Mouse (Mus musculus) kidney, postnatal 4 days (tissue): Measurements from ENCODE around the gene Txnrd2.
A peak's percentile ranks its signal among the peaks of the same experiment; 100 is the strongest.

Experiments
- DNase-seq, 2 experiments: peaks; one replicate each; pipeline ENCODE4 v3.0.0; 2021; ENCODE audit warnings: mixed read lengths in 2 of 2

The Txnrd2 gene

DNA sequence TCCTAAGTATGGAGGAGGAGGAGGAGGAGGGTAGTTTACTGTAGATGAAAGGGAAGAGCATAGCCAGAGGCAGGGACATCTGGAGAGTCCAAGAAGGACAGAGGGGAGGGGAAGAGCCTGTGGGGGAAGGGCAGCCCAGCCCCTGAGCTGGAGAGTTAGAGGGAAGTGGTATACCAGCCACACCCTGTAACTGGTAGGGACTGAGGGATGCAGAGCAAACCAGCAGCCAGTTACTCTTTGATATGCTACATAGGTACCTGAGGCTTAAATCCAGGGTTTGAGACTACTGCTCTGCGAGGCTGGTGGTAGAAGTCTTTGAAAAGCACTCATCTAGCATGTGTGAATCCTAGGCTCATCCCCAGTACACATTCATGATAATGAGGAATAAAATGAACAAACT lies 64.7 kb downstream of the Txnrd2 start:
- DNase-seq = no peak

- peak in 1 of 2 experiments; percentile 28 for DNase-seq
These were observed 71.8 kb downstream of the Txnrd2 start for GRCm38 (mm10) chr16:18497865-18498515.

GRCm38 (mm10) chr16:18498558-18498990 lies 72.4 kb downstream of the Txnrd2 start, which contains the start of the genes Gnb1l and Rtl10:
Gene Gnb1l (plus strand): TSS chr16:18498713.
Gene Rtl10 (plus strand): TSS chr16:18498901.
- peak; percentile 98 for DNase-seq

DNA sequence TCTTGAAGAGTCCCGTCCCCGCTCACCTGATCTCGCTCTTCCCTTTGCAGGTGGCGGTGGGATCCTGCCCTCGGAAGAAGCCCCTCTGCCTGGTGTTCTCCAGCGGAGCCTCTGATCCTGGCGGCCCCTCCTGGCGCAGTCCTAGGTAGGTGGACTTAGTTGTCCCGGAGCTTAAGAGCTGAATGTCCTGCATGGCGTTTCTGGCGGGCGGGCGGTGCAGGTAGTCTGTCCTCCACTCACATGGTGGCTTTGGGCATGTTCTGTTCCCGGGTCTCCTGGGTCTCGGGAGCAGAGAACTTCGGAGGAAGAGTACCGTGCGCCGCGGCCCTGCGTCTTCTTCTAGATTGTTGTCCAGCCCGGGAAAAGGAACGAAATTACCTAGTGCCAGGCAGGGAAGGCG lies 72.8 kb downstream of the Txnrd2 start:
- DNase-seq = peak in 1 of 2 experiments; percentile 69

- DNase-seq = no peak
These were observed 75.3 kb downstream of the Txnrd2 start for GRCm38 (mm10) chr16:18501531-18501930.

DNA sequence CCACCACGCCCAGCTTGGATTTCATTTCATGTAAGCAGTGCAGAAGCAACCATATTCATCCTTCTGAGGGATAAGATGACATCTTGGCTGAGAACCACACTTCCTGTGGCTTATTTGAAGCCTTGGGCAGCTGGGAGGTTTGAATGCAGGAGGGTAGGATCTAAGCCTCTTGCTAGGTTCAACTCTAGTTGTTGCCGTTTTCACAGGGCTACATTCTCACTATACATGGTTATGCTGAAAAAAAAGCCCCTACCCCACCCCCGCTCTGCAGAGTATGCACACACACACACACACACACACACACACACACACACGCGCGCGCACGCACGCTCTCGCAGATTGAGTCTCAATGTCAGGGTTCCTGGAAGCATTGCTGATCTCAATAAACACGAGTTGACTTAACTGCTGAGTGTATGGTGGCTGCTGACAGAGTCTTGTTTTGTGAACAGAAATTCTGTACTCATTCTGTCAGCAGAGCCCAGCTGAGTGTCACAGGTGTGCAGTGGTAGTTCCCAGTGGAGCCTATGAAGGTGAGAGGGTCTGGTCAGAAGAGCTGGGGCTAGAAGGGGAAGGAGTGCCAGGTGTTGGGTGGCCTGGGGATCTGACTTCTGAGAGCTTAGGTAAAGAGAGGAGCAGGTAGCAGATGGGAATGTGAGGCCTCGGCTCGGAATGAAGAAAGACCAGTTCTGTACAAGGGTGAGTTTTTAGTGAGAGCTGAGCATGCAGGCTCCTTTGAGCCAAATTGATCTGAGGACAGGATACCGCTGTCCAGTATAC lies 77.6 kb downstream of the Txnrd2 start:
- no peak for DNase-seq

DNA sequence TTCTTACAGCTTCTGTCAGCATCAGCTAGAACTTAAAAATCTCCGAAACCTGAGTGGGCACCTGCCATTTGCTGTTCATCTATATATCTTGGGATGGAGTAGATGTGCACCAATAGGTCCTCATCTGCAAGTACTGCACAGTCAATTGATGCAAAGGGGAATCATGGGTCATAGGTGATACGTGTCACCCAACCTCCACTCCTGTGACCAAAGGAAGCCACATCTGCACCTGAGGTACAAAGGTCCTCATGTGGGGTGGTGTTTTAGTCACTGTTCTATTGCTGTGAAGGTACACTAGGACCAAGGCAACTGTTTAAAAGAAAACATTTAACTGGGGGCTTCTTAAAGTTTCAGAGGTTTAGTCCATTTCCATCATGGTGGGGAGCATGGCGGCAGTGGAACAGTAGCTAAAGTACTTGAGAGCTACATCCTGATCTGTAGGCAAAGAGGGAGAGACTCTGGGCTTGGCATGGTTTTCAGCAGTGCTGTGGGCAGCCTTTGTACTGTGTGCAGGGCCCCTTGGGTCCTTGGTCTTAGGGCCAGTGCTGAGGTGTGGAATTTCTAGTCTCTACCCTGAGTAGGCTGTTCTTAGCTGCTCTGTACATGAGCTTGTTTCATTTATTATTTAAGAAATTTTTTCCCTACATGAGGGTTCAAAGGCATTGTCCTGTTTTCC lies 80.5 kb downstream of the Txnrd2 start:
- DNase-seq = no peak

DNA sequence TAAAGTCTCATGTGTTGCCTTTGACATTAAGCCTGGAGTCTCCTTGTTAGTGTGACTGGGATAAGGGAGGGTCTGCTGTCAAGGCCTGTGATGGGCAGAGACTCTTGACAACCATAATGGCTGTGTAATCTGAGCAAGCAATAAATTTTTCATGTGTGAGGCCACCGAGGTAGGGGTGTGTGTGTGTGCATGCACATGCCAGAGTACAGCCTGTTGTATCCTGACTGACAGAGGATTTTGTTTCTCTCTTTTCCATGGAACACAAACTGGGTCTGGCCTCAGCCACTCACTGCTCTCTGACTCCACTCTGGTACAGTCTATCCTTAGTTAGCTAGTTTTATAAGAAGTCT lies 81.0 kb downstream of the Txnrd2 start:
- DNase-seq = no peak

DNA sequence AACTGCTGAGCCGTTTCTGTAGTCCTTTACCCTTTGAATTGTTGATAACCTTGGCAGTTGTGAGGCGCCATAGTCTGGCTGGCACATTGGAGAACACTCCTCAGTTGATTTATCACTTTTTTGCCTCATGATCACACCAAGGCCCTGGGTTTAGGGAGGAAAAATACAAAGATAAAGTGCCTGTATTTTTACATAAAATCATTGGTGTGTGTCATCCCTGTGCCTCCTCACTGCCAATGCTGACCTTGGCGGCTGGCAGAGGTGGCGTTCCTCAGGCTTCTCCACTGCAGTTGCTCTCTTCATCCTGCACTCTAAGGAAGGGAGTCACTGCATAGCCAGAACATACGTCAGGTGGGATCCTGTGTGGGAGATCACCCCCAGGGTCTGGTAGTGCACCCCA lies 85.6 kb downstream of the Txnrd2 start:
- DNase-seq = no peak

- no peak for DNase-seq
These were observed 87.3 kb downstream of the Txnrd2 start for GRCm38 (mm10) chr16:18513508-18513907.

- peak; percentile 38 to 55 for DNase-seq
These were observed 91.9 kb downstream of the Txnrd2 start for GRCm38 (mm10) chr16:18518091-18518490.

DNA sequence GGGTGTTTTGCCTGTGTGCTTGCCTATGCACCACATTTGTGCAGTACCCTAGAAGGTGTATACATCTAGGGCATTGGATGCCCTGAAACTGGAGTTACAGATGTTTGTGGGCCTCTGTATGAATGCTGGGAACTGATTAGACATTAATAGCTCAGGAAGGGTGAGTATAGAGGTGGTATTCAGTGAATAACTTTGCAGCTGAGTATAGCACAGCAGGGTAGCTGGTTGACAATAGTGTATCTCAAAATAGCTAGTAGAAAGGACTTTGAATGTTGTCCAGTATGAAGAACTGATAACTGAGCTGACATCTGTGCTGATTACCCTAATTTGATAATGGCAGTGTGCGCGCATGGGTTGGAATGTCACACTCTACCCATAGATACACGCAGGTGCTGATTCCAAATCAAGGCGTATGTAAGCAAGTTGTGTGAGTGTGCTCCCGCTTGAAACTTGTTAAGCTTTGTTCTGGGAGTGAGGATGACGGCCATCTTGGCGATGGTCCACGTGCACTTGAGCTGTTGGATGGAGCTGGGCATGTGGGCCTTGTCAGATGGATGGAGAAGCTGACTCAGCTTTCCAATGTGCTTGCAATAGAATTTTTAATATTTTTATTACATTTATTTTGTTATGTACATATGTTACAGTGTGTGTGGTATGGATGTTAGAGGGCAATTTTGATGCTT lies 97.5 kb downstream of the Txnrd2 start:
- no peak for DNase-seq

DNA sequence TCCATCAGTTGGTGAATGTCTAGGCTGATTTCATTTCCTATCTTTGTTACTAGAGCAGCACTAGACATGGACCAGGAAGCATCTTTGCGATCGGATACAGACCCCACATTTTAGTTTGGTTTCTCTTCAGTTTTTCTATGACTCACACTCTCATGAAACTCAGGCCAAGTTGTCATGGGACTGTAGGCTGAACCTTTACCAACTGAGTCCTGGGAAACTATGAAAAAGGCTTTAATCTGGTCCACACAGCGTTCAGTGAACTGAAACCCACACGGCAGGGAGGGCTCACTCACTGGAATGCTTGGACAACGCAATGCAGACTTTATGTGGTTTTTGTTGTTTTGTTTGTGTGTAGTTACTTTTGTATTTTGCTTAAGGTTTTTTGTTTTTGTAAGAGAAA lies 102.5 kb downstream of the Txnrd2 start:
- DNase-seq = no peak
